Mouse (Mus musculus) MEL (cell line): ENCODE data around the gene Clec1b. TPM values are rescaled to one million over a fixed set of nuclear protein-coding genes. Genes with fewer than 3 reads are reported as not detected.
A peak's percentile ranks its signal among the peaks of the same experiment; 100 is the strongest.

Experiments used
- DNase-seq: peaks from one replicate; pipeline ENCODE4 v3.0.0; 2011; ENCODE audit warnings: low read depth, low spot score
- H3K27ac ChIP-seq: 2 replicates; pipeline ENCODE4 v1.5.1; 2012; ENCODE audit warnings: low read depth, mild to moderate bottlenecking, control low read depth, low read length, moderate library complexity; ENCODE audit not compliant: control insufficient read depth
- H3K27me3 ChIP-seq, 2 experiments: fragments of 150-350 bp in 1 of 2; sonication (generic) in 1 of 2; 2 replicates each; pipeline ENCODE4 v1.6.1; 2012; ENCODE audit warnings: low read length in 2 of 2, mild to moderate bottlenecking in 2 of 2, improper control_type of control experiment in 1 of 2, moderate library complexity in 1 of 2; ENCODE audit not compliant: insufficient read depth in 2 of 2, control insufficient read depth in 1 of 2
- H3K36me3 ChIP-seq, 2 experiments: 2 replicates each; pipeline ENCODE4 v1.6.1; 2012 to 2014; ENCODE audit warnings: low read length in 2 of 2, improper control_type of control experiment in 1 of 2, inconsistent platforms in 1 of 2, mild to moderate bottlenecking in 1 of 2; ENCODE audit not compliant: insufficient read depth in 2 of 2, control insufficient read depth in 1 of 2
- H3K4me1 ChIP-seq, 2 experiments: fragments of 150-350 bp in 1 of 2; sonication (generic) in 1 of 2; 2 replicates each; pipeline ENCODE4 v1.6.1; 2012; ENCODE audit warnings: low read length in 2 of 2, improper control_type of control experiment in 1 of 2, mild to moderate bottlenecking in 1 of 2; ENCODE audit not compliant: insufficient read depth in 2 of 2, control insufficient read depth in 1 of 2
- H3K4me3 ChIP-seq, 2 experiments: fragments of 150-350 bp in 1 of 2; sonication (generic) in 1 of 2; 2 replicates each; pipeline ENCODE4 v1.5.1; 2012; ENCODE audit warnings: low read depth in 2 of 2, low read length in 2 of 2, mild to moderate bottlenecking in 2 of 2, moderate library complexity in 2 of 2, control low read depth in 1 of 2, improper control_type of control experiment in 1 of 2; ENCODE audit not compliant: control insufficient read depth in 1 of 2, insufficient read depth in 1 of 2
- H3K79me2 ChIP-seq: 2 replicates; pipeline ENCODE4 v1.6.1; 2012; ENCODE audit warnings: mild to moderate bottlenecking, low read length, moderate library complexity; ENCODE audit not compliant: control insufficient read depth, poor library complexity, insufficient read depth
- H3K9ac ChIP-seq: 2 replicates; pipeline ENCODE4 v1.6.1; 2012; ENCODE audit warnings: low read depth, mild to moderate bottlenecking, control low read depth, low read length, moderate library complexity; ENCODE audit not compliant: control insufficient read depth, poor library complexity, severe bottlenecking
- H3K9me3 ChIP-seq: fragments of 150-350 bp; sonication (generic); replicated peaks from 2 replicates; pipeline ENCODE4 v1.6.1; 2012; ENCODE audit warnings: mild to moderate bottlenecking, low read length, improper control_type of control experiment, moderate library complexity; ENCODE audit not compliant: insufficient read depth
- BHLHE40 ChIP-seq: IDR thresholded peaks from 2 replicates; pipeline ENCODE4 v1.6.1; 2012; ENCODE audit warnings: low read depth, mild to moderate bottlenecking, inconsistent platforms, low read length, improper control_type of control experiment, borderline replicate concordance
- E2F4 ChIP-seq: IDR thresholded peaks from 2 replicates; pipeline ENCODE4 v1.6.1; 2011; ENCODE audit warnings: low read depth, low read length, improper control_type of control experiment, borderline replicate concordance
- HCFC1 ChIP-seq: IDR thresholded peaks from 2 replicates; pipeline ENCODE4 v1.6.1; 2012; ENCODE audit warnings: low read depth, mild to moderate bottlenecking, inconsistent platforms, low read length, improper control_type of control experiment, moderate library complexity
- MAFK ChIP-seq: IDR thresholded peaks from 2 replicates; pipeline ENCODE4 v1.6.1; 2011; ENCODE audit warnings: low read depth, mild to moderate bottlenecking, low read length, improper control_type of control experiment, borderline replicate concordance
- MAX ChIP-seq: IDR thresholded peaks from 2 replicates; pipeline ENCODE4 v1.6.1; 2011; ENCODE audit warnings: low read length, improper control_type of control experiment
- MAZ ChIP-seq: IDR thresholded peaks from 2 replicates; pipeline ENCODE4 v1.6.1; 2012; ENCODE audit warnings: low read depth, mild to moderate bottlenecking, inconsistent platforms, low read length, improper control_type of control experiment
- MYB ChIP-seq: IDR thresholded peaks from 2 replicates; pipeline ENCODE4 v1.6.1; 2011; ENCODE audit warnings: mild to moderate bottlenecking, low read depth, low read length, improper control_type of control experiment
- MYC ChIP-seq: IDR thresholded peaks from 2 replicates; pipeline ENCODE4 v1.6.1; 2011; ENCODE audit warnings: low read depth, mild to moderate bottlenecking, low read length, improper control_type of control experiment, moderate library complexity
- NELFE ChIP-seq: IDR thresholded peaks from 2 replicates; pipeline ENCODE4 v1.6.1; 2011; ENCODE audit warnings: low read depth, low read length, improper control_type of control experiment
- POLR2A ChIP-seq, 2 experiments: IDR thresholded peaks; 2 replicates each; pipeline ENCODE4 v1.6.1; 2011 to 2012; ENCODE audit warnings: low read length in 2 of 2, mild to moderate bottlenecking in 2 of 2, control low read depth in 1 of 2, improper control_type of control experiment in 1 of 2, low read depth in 1 of 2, moderate library complexity in 1 of 2; ENCODE audit not compliant: control insufficient read depth in 1 of 2, insufficient read depth in 1 of 2, poor library complexity in 1 of 2
- RAD21 ChIP-seq: IDR thresholded peaks from 2 replicates; pipeline ENCODE4 v1.6.1; 2011; ENCODE audit warnings: mild to moderate bottlenecking, low read depth, low read length, improper control_type of control experiment
- RCOR1 ChIP-seq: IDR thresholded peaks from 2 replicates; pipeline ENCODE4 v1.6.1; 2012; ENCODE audit warnings: low read depth, mild to moderate bottlenecking, inconsistent platforms, low read length, improper control_type of control experiment
- SIN3A ChIP-seq: IDR thresholded peaks from 2 replicates; pipeline ENCODE4 v1.6.1; 2012; ENCODE audit warnings: low read length, improper control_type of control experiment, inconsistent platforms
- TBP ChIP-seq: IDR thresholded peaks from 2 replicates; pipeline ENCODE4 v1.8.0; 2011; ENCODE audit warnings: low read depth, low read length, improper control_type of control experiment
- TCF12 ChIP-seq: IDR thresholded peaks from 2 replicates; pipeline ENCODE4 v1.6.1; 2014; ENCODE audit warnings: low read depth, mild to moderate bottlenecking, inconsistent platforms, low read length, improper control_type of control experiment, moderate library complexity
- USF1 ChIP-seq: IDR thresholded peaks from 2 replicates; pipeline ENCODE4 v1.6.1; 2014; ENCODE audit warnings: low read depth, mild to moderate bottlenecking, inconsistent platforms, low read length, improper control_type of control experiment, moderate library complexity
- USF2 ChIP-seq, 2 experiments: IDR thresholded peaks; 2 replicates each; pipeline ENCODE4 v1.6.1; 2011 to 2012; ENCODE audit warnings: improper control_type of control experiment in 2 of 2, low read length in 2 of 2, borderline replicate concordance in 1 of 2, inconsistent platforms in 1 of 2, low read depth in 1 of 2, mild to moderate bottlenecking in 1 of 2; ENCODE audit not compliant: insufficient read depth in 1 of 2
- ZC3H11A ChIP-seq: IDR thresholded peaks from 2 replicates; pipeline ENCODE4 v1.6.1; 2012; ENCODE audit warnings: low read depth, mild to moderate bottlenecking, inconsistent platforms, low read length, improper control_type of control experiment
- ZKSCAN1 ChIP-seq: IDR thresholded peaks from 2 replicates; pipeline ENCODE4 v1.6.1; 2012; ENCODE audit warnings: low read depth, mild to moderate bottlenecking, inconsistent platforms, low read length, improper control_type of control experiment, moderate library complexity
- ZMIZ1 ChIP-seq: IDR thresholded peaks from 2 replicates; pipeline ENCODE4 v1.6.1; 2012; ENCODE audit warnings: low read depth, mild to moderate bottlenecking, inconsistent platforms, low read length, improper control_type of control experiment, moderate library complexity
- polyA plus RNA-seq, 2 experiments: library from polyadenylated mRNA; stranded (reverse) in 1 of 2; unstranded in 1 of 2; fragments of >175 nt in 1 of 2; fragments of >200 nt in 1 of 2; gene quantifications; 2 replicates each; pipeline versions ENCODE4 v1.2.1 to v1.2.4; 2012; ENCODE audit warnings: low replicate concordance in 2 of 2, low read depth in 1 of 2; ENCODE audit not compliant: insufficient read length in 2 of 2, insufficient read depth in 1 of 2, missing spikeins in 1 of 2
- total RNA-seq: library from RNA; depleted of rRNA; stranded (reverse); fragments of 300-350 nt; gene quantifications from 2 replicates; pipeline ENCODE4 v1.2.3, GENCODE M21; 2012

The Clec1b gene
- total and polyA plus RNA-seq, 3 experiments: not detected

DNA sequence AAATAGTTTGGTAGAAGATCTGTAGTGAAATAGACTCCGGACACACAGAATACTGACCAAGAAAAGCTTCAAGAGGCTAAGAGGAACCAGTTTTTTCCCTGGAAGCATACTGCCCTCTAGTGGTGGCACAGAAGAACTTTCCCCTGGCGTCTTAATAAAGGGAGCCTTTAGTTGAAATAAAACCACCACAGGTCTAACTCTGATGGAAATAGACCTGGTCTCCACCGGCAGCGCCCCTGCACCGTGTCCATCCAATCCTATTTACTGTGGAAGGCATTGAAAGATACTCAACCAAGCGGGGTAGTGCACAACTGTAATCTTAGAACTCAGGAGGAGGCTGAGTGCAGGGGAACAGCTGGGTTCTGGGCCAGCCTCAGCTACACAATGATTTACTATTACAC lies 31.1 kb upstream of the Clec1b start (continued):
- TF ChIP-seq MYC (no peak), MAFK (no peak), BHLHE40 (no peak), MYB (no peak), MAZ (no peak), RAD21 (peak; percentile 94), MAX (no peak), ZC3H11A (peak; percentile 86), HCFC1 (no peak), E2F4 (no peak), POLR2A (IDR thresholded peaks at IDR 0.05; ENCODE audit: control insufficient read depth in 1 of 2, insufficient read depth in 1 of 2, low read depth in 1 of 2, low read length in 2 of 2, poor library complexity in 1 of 2) (no peak), ZMIZ1 (no peak)

GRCm38 (mm10) chr6:129369374-129370132 lies 27.5 kb upstream of the Clec1b start:
- H3K27me3 ChIP-seq: peaks cover 0 to 5% of the 10 kb centered on the region in 2 experiments; a peak in 3 of 4 replicates
- H3K36me3 ChIP-seq: no peaks in the 10 kb centered on the region
- H3K4me1 ChIP-seq: no peaks in the 10 kb centered on the region
- H3K4me3 ChIP-seq: no peak overlapping the region
- H3K9me3 ChIP-seq: no peaks in the 10 kb centered on the region
- no peaks in the 10 kb centered on the region for H3K79me2 ChIP-seq
- H3K27ac ChIP-seq: no peak overlapping the region
- H3K9ac ChIP-seq: no peak overlapping the region
- TF ChIP-seq USF1: no peak
- no peak for TF ChIP-seq SIN3A
- TF ChIP-seq ZKSCAN1: no peak
- no peak for TF ChIP-seq USF2 (IDR thresholded peaks at IDR 0.05; ENCODE audit: borderline replicate concordance in 1 of 2, insufficient read depth in 1 of 2, low read depth in 1 of 2, low read length in 2 of 2)
- no peak for TF ChIP-seq TCF12
- TF ChIP-seq TBP: no peak
- TF ChIP-seq NELFE: no peak
- no peak for TF ChIP-seq MAX
- TF ChIP-seq BHLHE40: no peak
- no peak for TF ChIP-seq RCOR1
- TF ChIP-seq, all 39 proteins: peak for 0
- no peak for DNase-seq
